Mouse (Mus musculus): ENCODE data around the gene Psen2.

DNA sequence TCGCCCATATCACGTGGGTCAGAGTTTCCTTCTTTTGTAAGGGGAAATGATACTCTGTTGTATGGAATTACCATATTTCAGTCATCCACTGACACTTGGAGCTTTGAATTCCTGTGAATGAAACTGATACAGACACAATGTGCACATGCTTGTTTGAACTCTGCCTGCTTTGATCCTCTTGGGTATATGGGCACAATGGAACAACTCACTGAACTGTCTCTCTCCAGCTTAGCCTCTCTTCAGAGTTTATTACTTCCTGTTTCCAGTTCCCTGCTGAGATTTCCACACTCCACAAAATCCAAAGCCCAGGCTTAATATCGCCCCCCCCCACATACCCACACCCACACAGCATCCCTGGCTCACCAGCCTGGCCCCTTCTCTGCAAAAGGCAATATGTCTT lies 31.5 kb downstream of the Psen2 start:
- no peak for TF ChIP-seq POLR2A (IDR thresholded peaks at IDR 0.05; ENCODE audit: low read depth, low read length)
- no peak for TF ChIP-seq CTCF (IDR thresholded peaks at IDR 0.05; ENCODE audit: extremely low read depth, insufficient read depth, insufficient read length, insufficient replicate concordance)

All from spleen, adult 2 months (tissue).